Mouse (Mus musculus) kidney, adult 2 months (tissue): ENCODE data around the gene Spata31d1d.

Source experiments
- CTCF ChIP-seq: fragments of 200-500 bp; conservative IDR thresholded peaks from 2 replicates; pipeline ENCODE4 v1.5.1; 2011; ENCODE audit warnings: low read depth, mild to moderate bottlenecking, control low read depth, low read length, moderate library complexity, mixed read lengths; ENCODE audit not compliant: insufficient read depth, insufficient read length
- POLR2A ChIP-seq: fragments of 200-500 bp; IDR thresholded peaks from one replicate; pipeline ENCODE4 v1.6.1; 2011; ENCODE audit warnings: low read depth, low read length, control low read depth

DNA sequence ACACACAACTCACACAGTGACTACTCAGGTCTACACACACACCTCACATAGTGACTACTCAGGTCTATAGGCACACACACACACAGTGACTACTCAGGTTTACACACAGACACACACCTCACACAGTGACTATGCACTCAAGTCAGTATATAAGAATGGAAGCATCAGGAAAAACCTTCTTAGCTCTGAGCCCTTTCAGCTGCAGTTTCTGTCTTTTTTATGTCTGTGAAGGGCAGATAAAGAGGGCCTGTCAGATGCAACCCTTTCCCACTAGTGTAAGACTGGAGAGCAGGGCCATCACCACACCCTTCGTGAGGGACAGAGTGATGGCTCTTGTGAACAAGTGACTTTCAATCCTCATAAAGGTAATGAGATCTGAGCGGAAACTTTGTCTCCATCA lies 6.9 kb upstream of the Spata31d1d start:
- TF ChIP-seq CTCF, result no peak
- TF ChIP-seq POLR2A, result no peak
